Mouse (Mus musculus): ENCODE data around the gene Copa.

GRCm38 (mm10) chr1:172167911-172168310 lies 85.6 kb downstream of the Copa start:
- no peak for TF ChIP-seq CTCF (IDR thresholded peaks at IDR 0.05; ENCODE audit: low read depth)
- no peak for TF ChIP-seq EP300 (IDR thresholded peaks at IDR 0.05; ENCODE audit: low read depth)

Measured in liver, postnatal 0 days (tissue).